In the genomic region with DNA sequence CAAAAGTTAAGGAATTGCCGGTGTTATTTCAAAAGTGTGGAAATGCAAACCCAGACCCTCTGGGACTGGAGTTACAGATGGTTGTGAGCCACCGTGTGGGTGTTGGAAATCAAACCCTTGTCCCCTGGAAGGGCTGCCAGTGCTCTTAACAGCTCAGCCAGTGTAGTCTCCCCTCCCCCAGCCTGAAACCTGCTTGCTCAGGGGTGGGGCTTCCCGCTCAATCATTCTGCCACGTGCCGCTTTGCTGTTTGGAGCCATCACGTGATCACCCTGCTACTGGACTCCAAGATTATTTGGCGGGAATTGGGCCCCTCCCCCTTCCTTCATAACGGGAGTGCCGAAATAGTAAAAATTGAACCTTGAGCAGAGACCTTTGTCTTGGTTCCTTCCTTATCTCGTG, we compare ENCODE assay signal across 6 mouse cellular contexts.
A peak's percentile ranks its signal among the peaks of the same experiment; 100 is the strongest.
DNase-seq lines count a peak whose midpoint lies in the region; TF ChIP-seq lines count a peak whose summit lies in the region.
"Not testable (repeated sequence)": the region's sequence is repeated elsewhere in the genome, so short reads cannot be mapped to it uniquely, and the experiment has no call there.

No protein-coding gene starts in this region.

- TF ChIP-seq RAD21 in CH12.LX (IDR thresholded peaks at IDR 0.05; ENCODE audit: low read depth, low read length) = not testable (repeated sequence)

- not testable (repeated sequence) for TF ChIP-seq EP300 in CH12.LX (IDR thresholded peaks at IDR 0.05; ENCODE audit: low read length)

- not testable (repeated sequence) for TF ChIP-seq CTCF in CH12.LX (conservative IDR thresholded peaks at IDR 0.05 in 1 of 2, IDR thresholded peaks at IDR 0.05 in 1 of 2; ENCODE audit: low read depth in 2 of 2, low read length in 2 of 2); kidney, adult 2 months (conservative IDR thresholded peaks at IDR 0.05; ENCODE audit: insufficient read depth, insufficient read length, low read depth, low read length); thymus, adult 2 months (IDR thresholded peaks at IDR 0.05; ENCODE audit: borderline replicate concordance, control insufficient read depth, extremely low read depth, insufficient read depth, low read length, poor library complexity)

- H3K9me3 ChIP-seq in CH12.LX (replicated peaks; ENCODE audit: low read length) = not testable (repeated sequence)

- not testable (repeated sequence) for H3K4me3 ChIP-seq in CH12.LX (replicated peaks in 1 of 3; ENCODE audit: low read depth in 2 of 3, low read length in 2 of 3, poor library complexity in 1 of 3); kidney, adult 2 months (ENCODE audit: insufficient read depth, low read depth, low read length); thymus, adult 2 months (ENCODE audit: control insufficient read depth, insufficient read depth, low read length)

- not testable (repeated sequence) for H3K4me2 ChIP-seq in CH12.LX (ENCODE audit: insufficient read depth, low read depth, poor library complexity, severe bottlenecking)

- DNase-seq in CH12.LX (ENCODE audit: extremely low read depth) = not testable (repeated sequence)
- DNase-seq in ZHBTc4 (ENCODE audit: low read depth, low spot score) = peak; percentile 34
- peak; percentile 20 for DNase-seq in kidney, adult 2 months
- DNase-seq in kidney, postnatal 25 days = peak; percentile 20 to 48
- DNase-seq in thymus, adult 2 months = peak; percentile 4
- peak; percentile 12 to 20 for DNase-seq in thymus, postnatal 36 days

- in situ Hi-C loops in CH12.LX (cut with MboI; ENCODE audit: low pct_ligation_motif_present, low pct_unique_long_range_greater_than_20kb, low sequenced_read_pairs) = not testable (repeated sequence)

- not testable (repeated sequence) for H3K79me2 ChIP-seq in CH12.LX (replicated peaks; ENCODE audit: control insufficient read depth, extremely low read depth, insufficient read depth, poor library complexity, severe bottlenecking)

- not testable (repeated sequence) for H3K27me3 ChIP-seq in CH12.LX (replicated peaks); kidney, adult 2 months (replicated peaks; ENCODE audit: control insufficient read depth, insufficient read depth, low read length); thymus, adult 2 months (ENCODE audit: control insufficient read depth, insufficient read depth, low read length)

- H3K27ac ChIP-seq in CH12.LX (ENCODE audit: insufficient read depth, low read depth); kidney, adult 2 months (ENCODE audit: insufficient read depth, low read depth, low read length); thymus, adult 2 months (ENCODE audit: control insufficient read depth, insufficient read depth, low read length): not testable (repeated sequence)

- TF ChIP-seq POLR2A in CH12.LX (IDR thresholded peaks at IDR 0.05; ENCODE audit: low read depth, low read length); kidney, adult 2 months (IDR thresholded peaks at IDR 0.05; ENCODE audit: low read depth, low read length); thymus, adult 2 months (IDR thresholded peaks at IDR 0.05; ENCODE audit: control insufficient read depth, extremely low read depth, insufficient read depth, low read length, poor library complexity): not testable (repeated sequence)

- H3K9ac ChIP-seq in CH12.LX (ENCODE audit: insufficient read depth, low read depth) = not testable (repeated sequence)

- peaks cover 4 to 21% of the 10 kb centered on the region in 2 experiments; a peak in 3 of 4 replicates for H3K4me1 ChIP-seq in CH12.LX (ENCODE audit: control insufficient read depth in 1 of 2, insufficient read depth in 2 of 2)
- not testable (repeated sequence) for H3K4me1 ChIP-seq in kidney, adult 2 months (ENCODE audit: control insufficient read depth, insufficient read depth, low read length); thymus, adult 2 months (replicated peaks; ENCODE audit: control insufficient read depth, insufficient read depth, low read length)

- not testable (repeated sequence) for H3K36me3 ChIP-seq in CH12.LX (replicated peaks in 1 of 2; ENCODE audit: control insufficient read depth in 1 of 2, insufficient read depth in 1 of 2, low read length in 1 of 2); kidney, adult 2 months (ENCODE audit: control insufficient read depth, insufficient read depth, low read length); thymus, adult 2 months (ENCODE audit: control insufficient read depth, insufficient read depth, low read length)

- 75% methylated on average over 10 of the region's 10 CpGs for WGBS in kidney, adult 2 months
- WGBS in thymus, adult 2 months = 93% methylated on average over 10 of the region's 10 CpGs

- dilution Hi-C loops in CH12.LX (cut with MboI; ENCODE audit: extremely low pct_ligation_motif_present, extremely low pct_unique_long_range_greater_than_20kb, low sequenced_read_pairs) = not testable (repeated sequence)

TF ChIP-seq in CH12.LX, 34 proteins besides CTCF, POLR2A, EP300 and RAD21:
- TF ChIP-seq BHLHE40 (IDR thresholded peaks at IDR 0.05; ENCODE audit: low read depth, low read length) = peak; percentile 28; the same call in 1 of the 2 replicates
